Mouse (Mus musculus): ENCODE results near the gene Usp17le.
"Not testable (repeated sequence)": the region's sequence is repeated elsewhere in the genome, so short reads cannot be mapped to it uniquely, and the experiment has no call there.

The Usp17le gene

DNA sequence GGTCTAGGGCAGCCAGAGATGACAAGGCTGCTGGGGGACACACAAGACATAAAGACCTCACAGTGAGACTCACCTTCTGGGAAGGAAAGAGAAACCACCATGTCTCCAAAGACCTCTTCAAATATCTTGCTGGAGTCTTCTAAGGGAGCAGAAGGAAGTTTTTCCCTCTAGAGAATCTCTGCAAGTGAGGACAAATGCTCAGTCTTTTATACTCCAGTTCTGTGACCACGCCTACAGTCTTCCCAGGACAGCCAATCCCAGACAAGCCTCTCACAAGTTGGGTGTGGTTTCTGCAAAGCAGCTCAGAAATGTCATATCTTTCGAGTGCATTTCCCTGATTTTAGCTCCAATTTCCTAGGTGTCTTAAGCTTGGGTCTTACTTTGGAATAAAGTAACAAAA is at the start of gene Usp17le:
Gene Usp17le (minus strand): TSS at position 101 of the 400 bp plus-strand sequence.
- not testable (repeated sequence) for ATAC-seq (ENCODE audit: low TSS enrichment)

DNA sequence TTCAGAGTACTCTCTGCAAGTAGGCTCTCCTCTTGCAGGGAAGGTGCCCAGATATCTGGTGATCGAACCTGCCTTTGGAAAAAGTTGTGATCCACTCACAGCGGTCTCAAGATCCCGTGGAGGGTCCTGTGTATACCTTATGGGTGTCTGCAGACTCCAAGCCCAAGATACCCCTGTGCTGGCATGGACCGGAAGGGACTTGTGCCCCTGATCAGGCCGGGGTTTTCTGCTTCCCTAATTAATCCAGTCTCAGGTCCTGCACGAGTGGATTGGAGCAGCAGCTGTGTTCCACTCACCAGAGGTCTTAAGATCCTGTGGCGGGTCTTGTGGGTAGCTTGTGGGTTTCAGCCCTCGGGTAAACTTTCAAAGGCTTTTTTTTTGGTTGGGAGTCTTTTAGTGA is 33.1 kb upstream of the Usp17le start:
- not testable (repeated sequence) for ATAC-seq (ENCODE audit: low TSS enrichment)

DNA sequence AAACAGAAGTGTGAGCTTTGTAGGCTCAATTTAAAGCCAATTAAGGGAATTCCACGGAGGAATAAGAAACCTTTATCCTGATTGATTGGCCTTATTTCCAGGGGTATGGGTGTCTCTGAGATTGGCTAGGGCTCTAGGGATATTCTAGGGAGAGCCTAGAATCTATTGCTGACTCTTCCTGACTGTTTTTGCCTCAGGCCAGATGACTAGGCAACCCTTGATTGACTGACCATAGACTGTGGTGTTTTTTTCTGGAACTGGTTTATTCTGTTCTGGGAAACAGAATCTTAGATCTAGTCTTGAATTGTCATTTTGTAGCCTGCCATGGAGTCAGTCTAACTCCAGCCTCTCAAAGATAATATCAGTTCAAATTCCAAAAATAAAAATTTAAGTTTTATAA is 13.5 kb upstream of the Usp17le start:
- ATAC-seq (ENCODE audit: low TSS enrichment) = no peak
